Mouse (Mus musculus) duodenum, adult 2 months (tissue): ENCODE data around the gene Garem2. TPM values are rescaled to one million over a fixed set of nuclear protein-coding genes. Genes with fewer than 3 reads are reported as not detected.

Experiments used
- polyA plus RNA-seq: library from polyadenylated mRNA; depleted of rRNA; stranded (reverse); fragments of >200 nt; gene quantifications from 2 replicates; pipeline ENCODE4 v1.2.3, GENCODE M21; 2012; ENCODE audit warnings: low replicate concordance; rRNA removed

Garem2 gene
- 0.05 and 0.07 TPM in 2 replicates for polyA plus RNA-seq

DNA sequence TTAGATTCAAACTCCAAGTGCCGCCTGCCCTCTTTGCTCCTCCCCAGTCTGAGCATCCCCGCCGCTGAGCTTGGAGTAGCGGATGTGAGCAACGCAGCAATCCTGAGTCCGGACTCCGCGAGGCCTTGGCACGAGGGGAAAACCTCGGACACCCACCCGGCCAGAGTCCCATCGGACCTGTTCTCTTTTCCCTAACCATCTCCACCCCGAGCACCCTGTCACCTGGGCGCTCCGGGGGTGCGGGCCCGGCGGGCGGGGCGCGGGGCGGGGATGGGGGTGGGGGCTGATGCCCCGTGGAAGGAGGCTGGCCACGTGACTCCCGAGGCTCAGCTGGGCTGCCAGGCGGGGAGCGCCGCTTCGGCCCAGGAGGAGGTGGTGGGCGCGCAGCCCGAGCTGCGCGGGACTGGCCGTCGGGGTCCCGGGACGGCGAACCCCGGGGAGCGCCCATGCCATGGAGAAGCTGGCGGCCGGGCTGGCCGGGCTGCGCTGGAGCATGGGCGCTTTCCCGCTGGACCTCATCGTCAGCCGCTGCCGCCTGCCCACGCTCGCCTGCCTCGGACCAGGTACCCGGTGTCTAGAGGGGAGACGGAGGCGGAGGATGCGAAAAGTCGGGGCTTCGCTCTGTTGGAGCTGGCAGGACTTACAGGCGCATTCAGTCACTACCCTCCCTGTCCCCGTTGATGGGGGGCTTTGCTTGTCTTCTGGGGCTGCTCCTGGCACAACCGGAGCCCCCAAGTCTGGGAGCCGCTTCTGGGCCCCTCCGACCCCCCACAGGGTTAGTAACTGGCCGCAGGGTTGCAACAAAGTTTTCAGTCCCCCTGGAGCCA, at the start of gene Garem2:
Gene Garem2 (plus strand): TSS at position 321 of the 827 bp plus-strand sequence.

GRCm38 (mm10) chr5:30072825-30073821, 31.8 kb upstream of the Garem2 start, which contains the start of gene Tyms:
Gene Tyms (minus strand): TSS chr5:30073617.

GRCm38 (mm10) chr5:30105668-30106300, 823 bp downstream of the Garem2 start, which contains the start of gene 3110082J24Rik:
Gene 3110082J24Rik (minus strand): TSS chr5:30106086.

DNA sequence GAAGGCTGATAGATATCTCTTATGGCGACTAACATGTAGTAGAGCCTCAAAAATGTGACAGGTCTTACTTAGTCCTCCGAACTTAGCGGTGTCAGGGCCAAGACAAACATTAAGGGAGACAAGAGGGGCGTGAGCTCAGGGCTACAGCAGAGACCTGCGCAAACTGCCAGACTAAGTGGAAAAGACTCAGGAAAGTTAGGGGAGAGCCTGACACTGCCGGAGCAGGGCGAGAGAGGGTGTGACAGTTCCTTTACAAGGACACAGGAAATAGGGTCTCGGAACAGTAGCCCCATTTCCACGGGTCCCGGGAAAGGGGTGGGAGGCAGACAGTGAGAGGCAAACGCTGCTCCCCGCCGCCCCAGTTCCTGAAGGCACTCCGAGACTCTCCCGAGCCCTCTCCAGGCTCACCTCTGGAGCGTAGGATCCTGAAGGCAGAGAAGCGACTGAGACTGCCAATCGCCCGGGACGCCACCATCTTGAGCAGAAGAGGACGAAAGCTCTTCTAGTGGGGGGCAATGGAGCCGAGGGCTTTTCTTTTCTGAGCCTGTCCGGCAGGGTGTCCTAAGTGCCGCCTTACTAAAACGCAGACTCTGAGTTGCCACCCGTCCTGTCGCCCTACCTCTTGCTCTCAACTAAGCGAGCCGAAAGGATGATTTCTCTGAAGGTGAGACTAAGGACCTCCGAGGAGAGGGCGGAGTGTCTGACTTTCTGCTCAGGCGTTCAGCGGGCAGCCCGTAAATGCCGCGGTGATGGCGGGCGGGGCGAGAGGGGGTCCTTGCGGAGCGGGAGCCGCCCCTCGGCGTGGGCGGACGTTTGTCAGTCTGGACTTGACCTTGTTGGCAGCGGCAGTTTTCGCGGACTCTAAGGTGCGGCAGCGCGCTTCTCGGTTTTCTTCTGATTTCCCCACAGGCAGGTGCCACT, 49.8 kb downstream of the Garem2 start, which contains the start of the genes Hadha and Hadhb:
Gene Hadha (minus strand): TSS at position 689 of the 921 bp plus-strand sequence.
Gene Hadhb (plus strand): TSS at position 775 of the 921 bp plus-strand sequence.

Other genes with a start within 250 kb of the Garem2 start
- gene Il6, start 92.0 kb upstream of the Garem2 start, polyA plus RNA-seq, result not detected in 2 replicates
- 17.6 and 41.6 TPM in 2 replicates for gene Tyms, start 31.5 kb upstream of the Garem2 start, polyA plus RNA-seq
- gene 3110082J24Rik, start 925 bp downstream of the Garem2 start, polyA plus RNA-seq, result not detected in 2 replicates
- 58.5 and 59.0 TPM in 2 replicates for gene Hadha, start 50.0 kb downstream of the Garem2 start, polyA plus RNA-seq
- 31.3 and 46.6 TPM in 2 replicates for gene Hadhb, start 50.1 kb downstream of the Garem2 start, polyA plus RNA-seq
- gene Adgrf3, start 100.6 kb downstream of the Garem2 start, polyA plus RNA-seq, result not detected in 2 replicates
- gene Selenoi, start 127.4 kb downstream of the Garem2 start, polyA plus RNA-seq, result 35.4 and 57.1 TPM in 2 replicates
- gene Drc1, start 176.2 kb downstream of the Garem2 start, polyA plus RNA-seq, result 0.12 and 0.14 TPM in 2 replicates